Mouse (Mus musculus): ENCODE data around the gene Sds.

Sds gene

GRCm38 (mm10) chr5:120440733-120441132 is 35.6 kb upstream of the Sds start:
- peak; percentile 96 for DNase-seq

GRCm38 (mm10) chr5:120447305-120447704 is 29.0 kb upstream of the Sds start:
- DNase-seq: no peak

- DNase-seq: no peak
Observed at GRCm38 (mm10) chr5:120454756-120455337, 21.5 kb upstream of the Sds start.

- DNase-seq: no peak
Observed at GRCm38 (mm10) chr5:120456253-120456652, 20.1 kb upstream of the Sds start.

GRCm38 (mm10) chr5:120456841-120457554 is 19.3 kb upstream of the Sds start:
- DNase-seq: no peak

GRCm38 (mm10) chr5:120457628-120458027 is 18.7 kb upstream of the Sds start:
- DNase-seq: peak; percentile 80

GRCm38 (mm10) chr5:120459133-120459532 is 17.2 kb upstream of the Sds start:
- DNase-seq: no peak

GRCm38 (mm10) chr5:120461902-120462301 is 14.4 kb upstream of the Sds start:
- DNase-seq: no peak

GRCm38 (mm10) chr5:120464321-120464720 is 12.0 kb upstream of the Sds start:
- DNase-seq: no peak

GRCm38 (mm10) chr5:120465062-120465461 is 11.3 kb upstream of the Sds start:
- no peak for DNase-seq

GRCm38 (mm10) chr5:120465860-120466259 is 10.5 kb upstream of the Sds start:
- DNase-seq: no peak

GRCm38 (mm10) chr5:120467026-120467425 is 9.3 kb upstream of the Sds start:
- no peak for DNase-seq

- no peak for DNase-seq
Observed at GRCm38 (mm10) chr5:120468336-120468735, 8.0 kb upstream of the Sds start.

GRCm38 (mm10) chr5:120468830-120469229 is 7.5 kb upstream of the Sds start:
- DNase-seq: no peak

- DNase-seq: no peak
Observed at GRCm38 (mm10) chr5:120471538-120471937, 4.8 kb upstream of the Sds start.

GRCm38 (mm10) chr5:120472770-120473169 is 3.6 kb upstream of the Sds start, which contains the start of gene Sdsl:
Gene Sdsl (minus strand): TSS chr5:120472810.
- no peak for DNase-seq

- DNase-seq: no peak
Observed at GRCm38 (mm10) chr5:120473361-120473760, 3.0 kb upstream of the Sds start.

- no peak for DNase-seq
Observed at GRCm38 (mm10) chr5:120475861-120476260, 465 bp upstream of the Sds start.

GRCm38 (mm10) chr5:120477993-120478392 is 1.7 kb downstream of the Sds start:
- DNase-seq: no peak

GRCm38 (mm10) chr5:120479538-120479937 is 3.2 kb downstream of the Sds start:
- DNase-seq: no peak

- no peak for DNase-seq
Observed at GRCm38 (mm10) chr5:120481205-120481604, 4.9 kb downstream of the Sds start.

- DNase-seq: no peak
Observed at GRCm38 (mm10) chr5:120483399-120483798, 7.1 kb downstream of the Sds start.

- DNase-seq: no peak
Observed at GRCm38 (mm10) chr5:120487844-120488243, 11.5 kb downstream of the Sds start.

GRCm38 (mm10) chr5:120490679-120491192 is 14.4 kb downstream of the Sds start:
- DNase-seq: peak; percentile 51
